Mouse (Mus musculus) neutrophil, adult 59 days (primary cell): ENCODE results near the gene Pex11g. TPM values are rescaled to one million over a fixed set of nuclear protein-coding genes. Genes with fewer than 3 reads are reported as not detected.

Experiments
- total RNA-seq, 2 experiments: library from RNA; stranded (reverse); gene quantifications; 1 replicate in 1 of 2; 2 replicates in 1 of 2; pipeline ENCODE4 v1.2.4; 2023

Pex11g gene
- total RNA-seq, result under 1 TPM; 0.27 to 0.66 TPM

DNA sequence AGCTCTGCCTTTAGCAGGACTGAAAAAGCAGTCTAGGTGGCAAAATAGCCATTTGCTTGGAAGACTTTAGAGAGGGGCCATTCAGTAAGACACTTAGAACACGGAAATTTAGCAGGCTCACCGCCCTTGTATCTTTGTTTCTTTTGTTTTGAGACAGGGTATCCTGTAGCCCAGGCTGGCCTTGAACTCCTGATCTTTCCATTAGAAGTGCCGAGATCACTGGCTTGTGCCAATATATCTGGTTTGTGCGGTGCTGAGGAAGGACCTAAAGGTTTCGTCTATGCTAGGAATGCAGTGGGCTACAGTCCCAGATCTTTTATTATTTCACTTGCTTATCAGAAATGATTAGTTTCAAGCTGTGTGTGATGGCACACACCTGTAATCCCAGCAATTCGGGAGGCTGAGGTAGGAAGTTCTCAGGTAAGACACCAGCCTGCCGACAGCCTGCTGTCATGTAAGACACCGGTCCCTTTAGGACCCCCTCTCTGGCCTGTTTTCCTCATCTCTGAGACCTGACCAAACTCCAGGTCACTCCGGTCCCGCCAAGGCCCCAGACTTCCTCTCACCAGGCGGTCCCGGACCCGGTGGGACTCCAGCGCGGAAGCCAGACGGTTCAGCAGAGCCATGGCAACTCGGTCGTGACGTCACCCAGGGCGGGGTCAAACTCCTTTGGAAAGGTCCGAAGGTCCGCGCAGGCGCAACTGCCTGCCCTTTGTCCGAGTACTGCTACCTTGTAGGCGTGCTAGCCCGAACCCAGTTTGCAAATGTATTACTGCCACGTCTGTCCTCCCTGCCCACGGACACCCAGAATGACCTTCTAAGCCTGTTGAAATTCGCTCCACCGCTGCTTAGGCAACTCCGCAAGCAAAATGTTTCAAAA, at the start of gene Pex11g:
Gene Pex11g, minus strand, starts transcription at position 675 of the 880 bp plus-strand sequence.

DNA sequence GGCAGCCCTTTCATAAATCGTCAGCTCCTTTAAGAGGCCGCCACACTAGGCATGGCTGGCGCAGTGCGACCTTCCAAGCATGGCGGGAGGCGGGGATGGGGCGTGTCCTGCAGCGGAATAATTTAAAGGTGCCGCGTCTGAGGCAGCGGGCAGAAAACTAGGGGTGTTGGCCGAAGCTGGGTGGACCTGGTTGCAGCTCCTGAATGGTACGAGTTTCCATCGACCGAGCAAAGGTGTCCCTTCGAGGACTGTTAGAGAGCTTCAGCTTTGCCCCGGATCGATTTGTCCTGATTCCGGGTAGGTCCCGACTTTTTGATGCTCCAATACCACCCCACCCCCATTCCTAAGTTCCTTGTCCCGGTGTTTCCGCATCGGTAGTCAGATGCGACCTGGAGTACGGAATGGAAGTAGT, 47.8 kb upstream of the Pex11g start, which contains the start of gene Pnpla6:
Gene Pnpla6, plus strand, starts transcription at position 125 of the 412 bp plus-strand sequence.

DNA sequence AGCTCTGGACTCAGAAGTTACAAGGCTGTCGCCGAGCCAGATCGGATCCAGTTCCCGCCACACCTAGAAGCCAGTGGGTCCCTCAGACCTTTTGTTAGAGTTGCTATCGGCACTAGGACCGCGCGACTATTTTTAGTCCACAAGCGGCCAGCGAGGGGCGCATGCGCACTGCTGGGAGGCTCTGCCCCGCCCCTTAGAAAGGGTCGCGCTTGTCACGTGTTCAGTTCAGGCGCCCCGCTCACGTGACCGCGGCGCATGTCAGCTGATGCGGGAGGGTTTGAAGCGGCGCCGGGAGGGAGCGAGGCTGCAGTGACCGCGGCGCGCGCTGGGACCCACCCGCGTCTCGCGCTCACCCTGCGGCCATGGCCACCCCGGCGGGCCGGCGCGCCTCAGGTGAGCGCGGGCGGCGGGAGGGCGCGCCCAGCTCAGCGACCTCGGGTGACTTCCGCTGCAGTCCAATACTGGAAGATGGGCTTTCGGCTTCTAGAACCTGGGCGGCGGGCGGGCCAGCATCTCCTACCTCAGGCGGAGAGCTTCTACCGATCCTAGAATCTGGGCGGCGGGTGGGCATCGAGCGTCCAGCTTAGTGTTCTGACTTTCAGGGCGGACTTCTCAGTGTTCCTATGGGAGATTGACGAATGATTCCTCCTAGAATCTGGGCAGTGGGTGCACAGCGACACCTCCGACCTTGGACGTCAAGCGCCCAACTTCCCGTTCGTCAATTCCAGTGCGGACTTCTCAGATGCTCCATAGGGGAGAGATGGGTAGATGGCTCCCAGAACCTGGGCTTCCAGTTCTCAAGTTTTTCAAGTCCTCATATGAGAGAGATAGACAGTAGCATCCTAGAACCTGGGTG, 33.0 kb upstream of the Pex11g start, which contains the start of gene Mcoln1:
Gene Mcoln1, plus strand, starts transcription at position 223 of the 856 bp plus-strand sequence.

DNA sequence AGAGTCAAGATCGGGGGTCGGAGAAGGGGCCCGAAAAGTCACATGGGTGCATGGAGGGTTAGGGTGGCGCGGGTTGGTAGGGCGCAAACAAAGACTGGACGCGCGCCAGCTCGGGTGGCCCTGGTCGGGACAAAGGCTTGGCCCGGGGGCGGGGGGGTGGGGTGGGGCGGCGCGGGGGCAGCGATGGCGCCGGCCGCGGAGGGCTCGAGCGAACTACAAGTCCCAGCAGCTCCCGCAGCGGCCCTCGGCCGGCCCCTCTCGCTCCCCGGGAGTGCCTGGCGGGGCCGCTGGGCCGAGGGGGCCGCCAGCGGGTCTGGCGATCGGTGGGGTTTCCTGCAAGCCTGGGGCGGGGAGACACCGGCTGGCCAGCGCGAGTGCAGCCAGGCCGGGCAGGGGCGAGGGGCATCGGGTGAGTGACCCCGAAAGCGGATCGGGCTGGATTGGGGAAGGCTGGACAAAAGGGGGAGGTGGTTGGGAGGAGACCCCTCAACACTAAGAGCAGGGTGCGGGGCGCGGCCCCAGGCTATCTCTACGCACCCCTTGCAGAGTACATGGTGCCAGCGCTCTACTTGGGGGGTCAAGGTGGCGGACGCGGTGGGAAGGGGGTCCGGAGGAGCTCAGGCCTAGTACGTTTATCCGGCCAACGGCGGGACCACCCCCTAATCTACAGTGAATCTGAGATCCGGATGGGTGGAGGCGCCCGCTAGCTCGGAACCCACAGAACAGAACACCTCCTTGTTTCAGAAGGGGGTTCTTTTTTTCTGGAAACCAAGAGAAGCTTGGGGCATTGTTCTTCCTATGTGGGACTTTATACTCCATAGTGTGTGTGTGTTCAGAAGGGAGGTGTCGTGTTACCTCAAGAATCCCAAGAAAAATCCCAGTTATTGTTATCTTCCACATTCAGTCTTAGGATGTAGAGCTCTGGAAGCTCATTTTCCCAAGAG, 25.7 kb upstream of the Pex11g start, which contains the start of gene Zfp358:
Gene Zfp358, plus strand, starts transcription at position 238 of the 944 bp plus-strand sequence.

DNA sequence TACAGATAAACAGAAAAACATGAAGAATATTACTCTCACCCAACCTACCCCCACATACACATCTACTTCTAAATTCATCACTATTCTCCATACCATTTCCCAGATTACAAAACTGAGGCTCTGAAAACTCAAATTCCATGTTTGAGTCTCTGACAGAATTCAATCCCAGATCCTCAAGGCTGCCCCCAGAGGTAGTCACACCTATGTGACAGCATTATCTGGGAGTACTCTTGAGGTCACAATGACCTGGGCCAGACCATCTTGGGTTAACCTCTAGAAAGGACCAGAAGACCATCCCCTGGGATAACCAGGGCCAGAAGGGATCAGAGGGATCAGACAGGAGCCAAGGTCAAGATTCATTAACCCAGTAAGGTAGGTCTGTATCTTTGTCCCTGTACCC, 3.1 kb upstream of the Pex11g start, which contains the start of gene Tex45:
Gene Tex45, plus strand, starts transcription at position 301 of the 400 bp plus-strand sequence.

Other genes with a start within 250 kb of the Pex11g start
- 10 to 100 TPM; 85.9 TPM for gene Insr, start 188.1 kb downstream of the Pex11g start, total RNA-seq
- 10 to 100 TPM; 92.0 to 94.7 TPM for gene A430078G23Rik, start 114.3 kb downstream of the Pex11g start, total RNA-seq
- 100 to 1,000 TPM; 102 to 114 TPM for gene Arhgef18, start 74.7 kb downstream of the Pex11g start, total RNA-seq
- gene Tex45, start 3.2 kb upstream of the Pex11g start, total RNA-seq, result 1 to 10 TPM in 1 of 2 experiments, under 1 TPM in 1; 0.71 to 1.2 TPM
- gene Zfp358, start 25.5 kb upstream of the Pex11g start, total RNA-seq, result 1 to 10 TPM; 3.3 to 4.2 TPM
- gene Mcoln1, start 32.8 kb upstream of the Pex11g start, total RNA-seq, result 10 to 100 TPM; 27.4 to 35.4 TPM
- gene Pnpla6, start 47.7 kb upstream of the Pex11g start, total RNA-seq, result 10 to 100 TPM; 21.9 to 29.6 TPM
- not detected for gene C330021F23Rik, start 100.3 kb upstream of the Pex11g start, total RNA-seq
- not detected for gene Camsap3, start 119.6 kb upstream of the Pex11g start, total RNA-seq
- gene Xab2, start 153.6 kb upstream of the Pex11g start, total RNA-seq, result 10 to 100 TPM; 41.2 to 47.3 TPM
- 100 to 1,000 TPM; 117 to 126 TPM for gene Pet100, start 153.9 kb upstream of the Pex11g start, total RNA-seq
- not detected for gene Pcp2, start 157.9 kb upstream of the Pex11g start, total RNA-seq
- 100 to 1,000 TPM; 351 TPM for gene Stxbp2, start 163.3 kb upstream of the Pex11g start, total RNA-seq
- 1 to 10 TPM in 1 of 2 experiments, under 1 TPM in 1; 0.71 to 1.1 TPM for gene Retn, start 188.1 kb upstream of the Pex11g start, total RNA-seq
- 100 to 1,000 TPM; 302 to 336 TPM for gene Mcemp1, start 198.1 kb upstream of the Pex11g start, total RNA-seq
- 1 to 10 TPM; 4.4 to 4.5 TPM for gene Fcor, start 204.7 kb upstream of the Pex11g start, total RNA-seq
- gene Trappc5, start 208.6 kb upstream of the Pex11g start, total RNA-seq, result 10 to 100 TPM; 11.7 to 15.6 TPM
- under 1 TPM; 0.31 to 0.53 TPM for gene Fcer2a, start 226.5 kb upstream of the Pex11g start, total RNA-seq